Mouse (Mus musculus) macrophage (primary cell): Measurements from ENCODE around the gene Kdm1a. TPM values are rescaled to one million over a fixed set of nuclear protein-coding genes. Genes with fewer than 3 reads are reported as not detected.

Experiments
- H3K27ac ChIP-seq: fragments of 350-480 bp; formaldehyde crosslinking; 2 replicates; pipeline ENCODE4 v1.9.0; 2021
- H3K36me3 ChIP-seq: fragments of 350-480 bp; formaldehyde crosslinking; 2 replicates; pipeline ENCODE4 v1.9.0; 2021; ENCODE audit errors: inconsistent target
- H3K4me3 ChIP-seq: fragments of 350-480 bp; formaldehyde crosslinking; 2 replicates; pipeline ENCODE4 v1.9.0; 2021; ENCODE audit errors: inconsistent target
- H3K79me2 ChIP-seq: fragments of 350-480 bp; formaldehyde crosslinking; 2 replicates; pipeline ENCODE4 v1.9.0; 2021; ENCODE audit errors: inconsistent target
- WGBS: methylation state at CpG from one replicate; pipeline ENCODE4 v1.1.7; 2026; ENCODE audit warnings: inconsistent platforms; ENCODE audit not compliant: missing documents; 5-methylcytosine and 5-hydroxymethylcytosine counted together
- polyA plus RNA-seq: library from polyadenylated mRNA; stranded (reverse); fragments of 250-400 nt; gene quantifications from 3 replicates; pipeline ENCODE4 v1.2.4, GENCODE M21; 2018; ENCODE audit warnings: inconsistent platforms

Kdm1a gene
- polyA plus RNA-seq, 1 experiment from 2014 or later: 31.4 TPM

DNA sequence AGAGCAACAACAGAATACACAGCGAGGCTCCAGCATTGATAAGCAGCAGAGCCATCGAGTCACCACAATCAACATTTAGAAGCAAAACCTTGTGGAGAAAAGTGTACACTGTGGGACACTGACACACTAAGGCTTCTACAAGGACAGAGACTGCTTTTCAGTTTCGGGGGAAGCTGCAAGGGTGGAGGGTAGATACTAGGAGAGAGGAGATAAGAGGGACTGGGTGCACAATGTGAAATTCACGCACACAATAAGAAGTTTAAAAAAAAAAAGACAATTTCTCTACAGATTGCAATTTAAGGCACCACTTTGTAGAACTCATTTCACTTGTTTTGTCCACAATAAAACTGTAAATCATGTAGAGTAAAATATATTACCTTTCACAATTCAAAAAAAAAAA is 14.5 kb downstream of the Kdm1a start:
- peaks cover 100% of the 10 kb centered on the region for H3K79me2 ChIP-seq
- no peak overlapping the region for H3K27ac ChIP-seq
- WGBS: 91% methylated on average over 4 of the region's 4 CpGs
- H3K4me3 ChIP-seq: no peak overlapping the region
- H3K36me3 ChIP-seq: no peaks in the 10 kb centered on the region

DNA sequence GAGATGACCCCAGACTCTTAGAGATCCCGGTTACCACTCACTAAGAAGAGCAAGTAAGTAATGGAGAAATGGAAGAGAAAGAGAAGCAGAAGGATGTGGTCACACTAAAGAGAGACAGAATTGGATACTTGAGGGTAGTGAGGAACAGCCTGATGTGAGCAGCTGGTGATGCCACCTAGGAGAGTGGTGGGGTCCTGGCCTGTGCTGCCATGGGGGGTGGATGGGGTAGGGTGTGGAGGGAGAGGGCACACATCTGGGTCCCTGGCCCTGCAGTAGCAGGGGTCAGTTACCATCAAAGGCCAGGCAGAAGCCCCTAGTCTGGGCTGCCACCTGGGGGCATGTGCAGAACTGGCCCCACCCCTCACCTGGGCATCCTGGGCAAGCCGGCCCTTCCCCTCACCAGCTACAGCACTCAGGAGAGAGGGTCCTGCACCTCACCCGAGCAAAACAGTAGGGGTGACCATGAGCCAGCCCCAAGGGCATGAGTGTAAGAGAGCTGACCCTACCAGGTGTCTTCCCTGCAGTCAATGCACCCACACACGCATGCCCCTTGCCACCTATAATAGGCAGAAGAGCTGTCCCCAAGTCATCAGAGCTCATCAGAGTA is 15.2 kb downstream of the Kdm1a start:
- no peaks in the 10 kb centered on the region for H3K36me3 ChIP-seq
- H3K79me2 ChIP-seq: peaks cover 100% of the 10 kb centered on the region
- WGBS: 91% methylated on average over 4 of the region's 4 CpGs
- no peak overlapping the region for H3K27ac ChIP-seq
- no peak overlapping the region for H3K4me3 ChIP-seq

DNA sequence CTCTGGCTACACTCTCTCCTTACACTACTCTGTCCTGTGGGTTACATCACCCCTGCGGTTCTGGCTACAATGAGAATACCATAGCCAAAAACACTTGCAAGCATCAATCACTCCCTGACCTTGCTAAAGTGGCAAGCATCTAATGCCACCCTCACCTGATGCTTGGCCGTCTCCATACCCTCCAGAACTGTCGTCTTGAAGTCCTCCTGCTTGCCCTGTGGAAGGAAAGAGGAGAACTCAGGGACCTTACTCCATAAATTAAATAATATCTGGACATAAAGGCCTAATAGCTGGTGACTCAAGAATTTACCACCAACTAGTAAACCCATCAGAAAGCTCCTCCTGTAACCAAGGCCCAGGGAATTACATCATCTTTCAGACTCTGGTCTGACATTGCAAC is 20.6 kb downstream of the Kdm1a start:
- H3K36me3 ChIP-seq: no peaks in the 10 kb centered on the region
- H3K4me3 ChIP-seq: no peak overlapping the region
- 88% methylated on average over 3 of the region's 3 CpGs for WGBS
- H3K27ac ChIP-seq: no peak overlapping the region
- peaks cover 95% of the 10 kb centered on the region for H3K79me2 ChIP-seq

DNA sequence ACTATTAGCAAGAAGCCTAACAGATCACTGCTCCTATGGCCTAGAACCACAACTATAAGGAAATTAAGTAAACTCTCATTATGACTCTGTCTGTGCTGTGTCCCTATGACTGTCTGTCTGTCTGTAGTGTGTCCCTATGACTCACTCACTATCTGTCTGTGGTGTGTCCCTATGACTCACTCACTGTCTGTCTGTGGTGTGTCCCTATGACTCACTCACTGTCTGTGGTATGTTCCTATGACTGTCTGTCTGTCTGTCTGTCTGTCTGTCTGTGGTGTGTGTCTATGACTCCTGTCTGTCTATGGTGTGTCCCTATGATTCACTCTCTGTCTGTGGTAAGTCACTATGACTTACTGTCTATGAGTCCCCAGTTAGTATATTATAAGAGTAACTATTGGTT is 32.5 kb downstream of the Kdm1a start:
- no peaks in the 10 kb centered on the region for H3K79me2 ChIP-seq
- peaks cover 36% of the 10 kb centered on the region; the same call in 1 of the 2 replicates for H3K36me3 ChIP-seq
- no peak overlapping the region for H3K27ac ChIP-seq
- no peak overlapping the region for H3K4me3 ChIP-seq

DNA sequence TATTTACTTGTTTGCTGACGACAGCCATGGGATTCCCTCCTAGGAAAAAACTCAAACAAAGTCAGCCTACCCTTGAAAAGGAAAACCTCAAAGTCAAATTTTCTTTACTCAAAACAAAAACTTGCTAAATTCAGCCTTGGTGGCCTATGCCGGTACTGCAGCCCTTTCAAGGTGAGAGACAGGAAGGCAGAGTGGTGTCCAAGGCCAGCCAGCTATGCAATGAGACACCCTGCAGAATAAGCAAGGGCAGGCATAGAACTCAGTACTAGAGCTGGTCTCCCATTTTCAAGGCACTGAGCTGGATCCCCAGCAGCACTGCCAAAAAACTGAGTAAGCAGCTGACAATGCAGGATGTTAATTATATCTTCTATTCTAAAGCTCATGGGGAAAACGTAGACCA is 33.9 kb downstream of the Kdm1a start:
- H3K79me2 ChIP-seq: no peaks in the 10 kb centered on the region
- no peak overlapping the region for H3K4me3 ChIP-seq
- H3K36me3 ChIP-seq: peaks cover 38% of the 10 kb centered on the region; the same call in 1 of the 2 replicates
- WGBS: 92% methylated on average over 3 of the region's 3 CpGs
- no peak overlapping the region for H3K27ac ChIP-seq

DNA sequence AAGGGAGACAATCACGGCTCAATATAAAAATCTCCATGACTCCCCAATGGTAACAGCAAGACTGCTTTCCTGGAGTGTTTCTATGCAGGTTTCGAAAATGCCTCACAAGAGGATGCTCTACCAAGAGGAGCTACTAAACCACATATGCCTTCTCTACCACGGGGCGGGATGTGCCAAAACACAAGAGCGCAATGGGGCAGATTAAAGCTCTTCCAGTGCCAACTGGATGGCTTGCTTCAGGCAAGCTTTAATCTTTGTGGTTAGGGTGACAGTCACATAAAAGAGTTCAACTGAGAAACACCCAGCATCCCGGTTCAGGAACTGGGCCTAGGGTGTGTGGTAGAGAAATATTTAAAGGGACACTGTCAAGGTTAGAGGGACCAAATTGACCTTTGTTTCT is 39.8 kb downstream of the Kdm1a start:
- 89% methylated on average over 6 of the region's 6 CpGs for WGBS
- Histone ChIP-seq H3K36me3 (peaks cover 47% of the 10 kb centered on the region; the same call in 1 of the 2 replicates), H3K79me2 (no peaks in the 10 kb centered on the region), H3K27ac (no peak overlapping the region), H3K4me3 (no peak overlapping the region)

DNA sequence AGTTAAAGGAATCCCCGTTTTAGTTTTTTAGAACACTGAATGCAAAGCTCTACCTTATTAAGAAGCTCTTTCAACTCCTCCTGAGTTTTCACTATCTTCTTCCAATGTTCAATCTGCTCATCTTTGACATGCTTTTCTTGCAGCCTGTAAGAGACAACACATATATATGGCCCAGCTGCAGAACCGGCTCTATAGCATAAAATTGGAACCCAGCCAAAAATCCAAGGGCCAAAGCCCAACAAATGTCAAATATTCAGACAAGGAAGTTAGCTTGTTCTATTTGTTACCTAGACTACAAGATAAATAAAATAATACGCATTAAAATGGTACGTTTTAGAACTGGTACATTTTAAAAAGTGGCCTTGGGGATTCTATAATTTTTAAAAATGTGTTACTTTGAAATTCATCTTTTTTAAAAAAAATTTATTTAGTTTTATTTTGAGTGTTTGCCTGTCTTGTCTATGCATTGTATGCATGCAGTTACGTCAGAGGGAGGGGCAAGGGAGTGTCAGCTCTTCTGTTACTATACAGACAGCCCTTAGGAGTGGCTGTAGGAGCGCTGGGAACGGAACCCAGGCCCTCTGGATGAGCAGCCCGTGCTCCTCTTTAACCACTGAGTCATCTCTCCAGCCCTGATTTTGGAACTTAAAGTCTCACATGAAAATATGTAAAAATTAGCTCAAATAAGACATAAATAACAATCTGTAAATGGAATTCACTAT is 42.1 kb downstream of the Kdm1a start:
- Histone ChIP-seq H3K36me3 (peaks cover 44% of the 10 kb centered on the region; the same call in 1 of the 2 replicates), H3K79me2 (no peaks in the 10 kb centered on the region), H3K27ac (no peak overlapping the region), H3K4me3 (no peak overlapping the region)
- WGBS: 98% methylated on average over 8 of the region's 8 CpGs

DNA sequence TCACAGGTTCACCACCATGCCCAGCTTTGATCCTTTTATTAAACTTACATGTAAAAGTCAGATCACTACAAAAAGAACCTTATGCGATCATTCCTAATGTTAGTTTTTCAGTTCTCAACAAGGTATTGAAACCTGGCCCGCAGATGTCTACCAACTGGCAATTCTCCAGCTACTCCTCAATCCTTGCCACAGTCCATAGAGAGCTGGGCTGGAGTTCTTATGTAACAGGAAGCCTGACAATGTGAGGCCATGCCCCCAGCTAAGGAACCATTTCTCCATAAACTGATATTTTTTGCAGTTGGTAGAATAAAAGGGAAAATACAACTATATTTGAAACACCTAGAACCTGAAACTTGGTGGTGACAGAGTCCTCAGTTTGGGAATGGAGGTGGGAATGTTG is 42.8 kb downstream of the Kdm1a start:
- Histone ChIP-seq H3K36me3 (peaks cover 45% of the 10 kb centered on the region), H3K27ac (no peak overlapping the region), H3K4me3 (no peak overlapping the region), H3K79me2 (no peaks in the 10 kb centered on the region)
- WGBS: 89% methylated on average over 2 of the region's 2 CpGs

DNA sequence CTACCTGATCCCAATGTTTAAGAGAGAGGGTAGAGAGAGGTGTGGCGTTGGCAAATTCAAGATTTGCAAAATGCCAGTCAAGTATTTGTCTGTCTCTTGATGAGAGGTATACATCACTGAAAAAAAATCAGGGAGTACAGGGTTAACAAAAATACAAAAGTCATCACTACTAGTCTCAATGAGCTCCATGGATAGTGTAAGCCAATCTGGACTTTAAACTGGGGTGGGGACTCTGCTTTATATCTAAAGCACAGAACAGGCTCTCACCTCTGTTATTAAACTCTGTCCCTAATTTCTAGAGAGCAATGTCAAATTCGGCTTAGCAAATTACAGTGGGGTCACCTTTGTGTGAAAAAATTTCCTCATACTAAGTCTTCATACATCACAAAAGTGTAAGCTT is 44.9 kb downstream of the Kdm1a start:
- WGBS: 94% methylated on average over 2 of the region's 2 CpGs

DNA sequence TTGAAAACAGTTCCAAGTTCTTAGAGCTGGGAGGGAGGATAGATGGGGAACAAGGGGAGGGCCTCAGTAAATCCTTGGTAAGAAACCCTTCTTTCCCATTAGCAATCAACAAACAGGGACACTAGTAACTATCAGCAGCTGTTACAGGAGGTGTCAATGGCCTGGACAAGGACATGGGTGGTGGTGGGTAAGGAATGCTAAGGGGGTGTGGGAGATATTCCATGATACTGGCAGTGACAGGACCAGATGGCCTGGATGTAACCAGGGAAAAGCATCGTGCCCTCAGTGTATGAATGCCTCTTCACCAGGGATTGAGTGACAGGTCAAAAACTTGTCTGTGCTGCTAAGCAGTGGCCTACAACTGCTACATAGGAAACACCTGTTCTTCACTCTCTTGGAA is 49.4 kb downstream of the Kdm1a start:
- no peak overlapping the region for H3K4me3 ChIP-seq
- H3K36me3 ChIP-seq: peaks cover 71% of the 10 kb centered on the region

More for the DNA sequence above, 44.9 kb downstream of the Kdm1a start:
- peaks cover 65% of the 10 kb centered on the region for H3K36me3 ChIP-seq
- no peaks in the 10 kb centered on the region for H3K79me2 ChIP-seq
- no peak overlapping the region for H3K27ac ChIP-seq
- H3K4me3 ChIP-seq: no peak overlapping the region

DNA sequence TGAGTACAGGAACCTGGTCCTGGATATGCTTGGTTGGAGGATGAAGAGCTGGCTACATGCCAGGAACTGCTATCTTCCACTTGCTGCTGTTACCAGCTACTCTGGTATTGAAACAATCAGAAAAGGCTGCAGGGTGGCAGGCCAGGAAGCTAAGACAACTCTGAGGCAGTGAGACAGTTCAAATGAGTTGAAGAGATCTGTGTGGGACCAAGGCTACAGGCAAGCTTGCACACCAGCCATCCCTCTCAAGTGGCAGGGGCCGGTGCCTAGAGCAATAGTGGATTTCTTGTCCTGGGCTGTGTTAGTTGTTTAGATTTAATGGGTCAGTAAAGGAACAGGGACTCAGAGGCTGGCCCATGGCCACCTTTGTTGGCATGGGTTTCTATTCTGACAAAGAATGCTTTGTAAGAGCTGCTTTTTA is 54.1 kb downstream of the Kdm1a start:
- Histone ChIP-seq H3K4me3 (no peak overlapping the region), H3K79me2 (no peaks in the 10 kb centered on the region), H3K36me3 (peaks cover 76% of the 10 kb centered on the region), H3K27ac (no peak overlapping the region)
- WGBS: 100% methylated on average over 1 of the region's 1 CpGs

More for the DNA sequence above, 49.4 kb downstream of the Kdm1a start:
- no peaks in the 10 kb centered on the region for H3K79me2 ChIP-seq
- no peak overlapping the region for H3K27ac ChIP-seq
- 80% methylated on average over 1 of the region's 1 CpGs for WGBS

DNA sequence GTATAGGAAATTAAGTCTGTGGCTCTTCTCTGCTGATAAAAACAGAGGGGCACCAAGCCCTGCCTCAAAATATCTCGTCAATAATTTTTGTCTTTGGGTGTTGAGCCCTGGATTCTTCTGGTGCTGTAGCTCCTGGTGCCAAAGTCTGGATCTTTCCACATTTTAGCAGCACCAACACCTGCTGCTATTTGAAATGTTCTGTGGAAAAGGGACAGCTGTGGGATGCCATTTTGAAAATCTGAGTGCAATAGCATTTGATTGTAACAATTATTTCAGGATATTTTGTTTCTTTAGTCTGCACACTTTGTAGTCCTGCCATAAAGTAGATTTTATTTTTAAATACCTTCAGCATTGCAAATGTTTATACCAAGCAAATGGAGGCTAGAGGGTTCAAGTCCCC is 54.8 kb downstream of the Kdm1a start:
- 100% methylated on average over 1 of the region's 1 CpGs for WGBS
- Histone ChIP-seq H3K36me3 (peaks cover 76% of the 10 kb centered on the region), H3K27ac (no peak overlapping the region), H3K4me3 (no peak overlapping the region), H3K79me2 (no peaks in the 10 kb centered on the region)

DNA sequence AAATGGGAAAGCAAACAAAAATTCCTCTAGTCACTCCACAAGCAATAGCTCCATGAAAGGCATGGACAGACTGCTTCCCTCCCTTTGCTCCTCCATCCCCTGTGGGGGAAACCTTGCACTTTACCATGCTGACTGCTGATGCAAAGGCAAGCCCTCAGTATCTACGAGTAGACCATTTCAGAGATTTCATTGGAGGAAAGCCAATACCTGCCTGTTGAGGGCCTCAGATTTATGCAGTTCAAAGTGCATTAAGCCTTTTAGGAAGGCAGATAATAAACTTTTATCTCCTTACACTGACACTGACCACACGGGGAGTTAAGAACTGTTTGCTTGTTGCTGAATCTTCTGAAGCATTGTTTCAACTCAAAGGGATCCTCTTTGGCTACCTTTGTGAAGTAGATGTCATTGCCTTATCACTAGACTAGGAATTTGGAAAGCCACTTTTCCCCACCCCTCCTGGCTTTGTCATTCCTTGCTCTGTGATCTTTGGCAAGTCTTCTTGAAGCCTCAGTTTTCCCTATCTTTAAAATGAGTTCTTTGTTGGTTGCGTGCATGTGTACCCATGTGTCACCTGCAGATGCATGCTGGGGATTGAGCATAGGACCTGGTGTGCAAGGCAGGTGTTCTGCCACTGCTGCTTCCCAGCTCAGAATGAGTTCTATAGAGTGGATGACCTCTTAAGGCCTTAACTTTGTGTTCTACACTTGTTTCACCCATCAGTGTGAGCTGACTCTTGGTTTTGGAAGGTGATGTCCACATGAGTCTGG is 56.1 kb downstream of the Kdm1a start:
- peaks cover 77% of the 10 kb centered on the region for H3K36me3 ChIP-seq
- WGBS: 87% methylated on average over 3 of the region's 3 CpGs

DNA sequence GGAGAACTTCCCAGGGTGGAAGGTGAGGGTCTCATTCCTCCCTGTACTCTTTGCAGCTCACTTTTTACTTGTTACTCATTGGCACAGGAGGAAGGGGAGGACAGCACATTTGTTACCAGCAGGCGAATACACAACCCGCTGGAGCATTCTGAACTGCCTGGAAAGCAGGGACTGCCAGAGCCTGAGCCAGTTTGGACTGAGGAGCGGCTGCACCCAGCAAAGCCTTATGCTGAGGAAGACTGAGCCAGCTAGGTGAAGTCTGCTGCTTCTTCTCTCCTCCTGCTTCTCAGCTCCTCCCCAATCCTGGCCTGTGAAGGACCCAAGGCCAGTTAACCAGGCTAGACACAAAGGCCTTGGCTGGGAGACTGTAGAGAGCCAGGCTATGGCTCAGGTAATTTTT is 57.4 kb downstream of the Kdm1a start:
- 95% methylated on average over 3 of the region's 3 CpGs for WGBS
- Histone ChIP-seq H3K4me3 (no peak overlapping the region), H3K79me2 (no peaks in the 10 kb centered on the region), H3K36me3 (peaks cover 78% of the 10 kb centered on the region), H3K27ac (no peak overlapping the region)

More for the DNA sequence above, 56.1 kb downstream of the Kdm1a start:
- H3K79me2 ChIP-seq: no peaks in the 10 kb centered on the region
- H3K27ac ChIP-seq: no peak overlapping the region
- no peak overlapping the region for H3K4me3 ChIP-seq

DNA sequence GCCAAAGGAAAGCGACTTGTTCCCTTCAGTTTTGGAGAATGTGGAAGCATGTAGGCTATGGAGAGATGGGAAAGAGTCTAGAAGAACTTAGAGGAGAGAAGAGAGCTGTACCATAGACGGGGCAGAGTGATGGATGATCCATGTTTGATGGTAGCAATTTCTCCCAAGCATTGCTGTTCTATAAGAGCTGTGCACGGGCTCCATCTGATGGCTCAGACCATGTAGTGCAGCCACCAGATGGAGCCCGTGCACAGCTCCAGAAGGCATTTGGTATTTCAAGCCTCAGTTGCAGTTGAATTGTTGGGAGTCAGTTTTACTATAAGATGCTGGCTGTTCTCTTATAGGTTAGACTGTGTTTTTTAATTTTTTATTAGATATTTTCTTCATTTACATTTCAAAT is 76.1 kb downstream of the Kdm1a start:
- Histone ChIP-seq H3K36me3 (0 out of 2 replicates have a peak, but pooled peaks cover 8% of the 10 kb centered on the region), H3K27ac (no peak overlapping the region), H3K4me3 (no peak overlapping the region), H3K79me2 (peaks cover 44% of the 10 kb centered on the region; the same call in 1 of the 2 replicates)
- WGBS: 27% methylated on average over 4 of the region's 4 CpGs
